Mouse (Mus musculus): ENCODE results near the gene Tmem131l.

Gene Tmem131l

DNA sequence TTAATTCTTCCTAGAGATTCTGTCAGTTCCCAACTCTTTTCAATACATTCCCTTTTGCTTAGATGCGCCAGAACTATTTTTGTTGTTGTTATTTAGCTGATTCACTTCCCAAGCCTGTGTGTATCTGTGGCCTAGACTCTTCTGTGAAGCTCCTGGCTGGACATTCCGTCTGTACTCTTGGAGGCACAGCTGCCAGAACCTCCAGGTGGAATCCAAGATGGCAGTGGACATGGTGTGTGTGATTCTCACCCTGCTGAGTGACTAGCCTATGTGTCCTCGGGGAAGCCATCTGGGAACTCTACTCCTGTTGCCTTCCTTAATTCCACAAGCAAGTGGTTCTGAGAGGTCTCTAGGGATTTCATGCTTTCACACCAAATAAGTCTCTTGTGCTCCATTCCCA is 63.8 kb downstream of the Tmem131l start:
- no peak for DNase-seq

DNA sequence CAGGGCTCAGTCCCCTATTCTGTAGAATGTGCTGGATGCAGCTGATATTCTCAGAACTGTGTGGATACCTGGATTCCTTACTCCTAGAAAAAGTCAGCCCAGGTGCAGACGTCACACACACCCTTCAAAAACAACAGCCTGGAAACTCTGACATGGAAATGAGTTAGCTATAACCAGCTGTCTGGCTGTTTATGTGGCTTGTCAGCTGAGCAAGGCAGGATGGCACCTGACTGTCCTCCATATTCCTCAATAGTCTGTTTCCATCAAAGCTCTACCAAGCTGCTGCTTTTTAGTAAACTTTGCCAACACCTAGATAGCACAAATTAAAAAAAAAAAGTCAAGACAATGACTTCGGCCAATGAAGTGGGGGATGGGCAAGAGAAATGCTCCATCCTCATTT is 66.6 kb downstream of the Tmem131l start:
- DNase-seq, result no peak

DNA sequence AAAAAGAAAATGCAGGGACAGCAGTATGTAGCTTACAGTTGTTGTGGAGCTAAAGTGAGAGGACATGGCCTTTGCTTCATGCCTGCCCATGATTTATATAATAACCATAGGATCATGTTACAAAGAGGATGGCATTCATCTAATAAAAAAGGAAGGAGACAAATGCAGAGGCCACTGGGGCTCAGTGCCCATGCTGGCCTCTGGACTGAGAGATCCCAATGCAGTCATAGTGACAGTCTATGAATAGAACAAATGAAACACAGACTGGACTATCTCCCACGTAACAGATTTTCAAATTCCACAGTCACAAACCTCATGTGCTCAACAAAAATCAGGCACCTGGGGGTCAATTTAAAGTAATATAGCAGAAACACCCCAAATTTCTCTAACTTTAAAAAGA is 69.3 kb downstream of the Tmem131l start:
- no peak for DNase-seq

DNA sequence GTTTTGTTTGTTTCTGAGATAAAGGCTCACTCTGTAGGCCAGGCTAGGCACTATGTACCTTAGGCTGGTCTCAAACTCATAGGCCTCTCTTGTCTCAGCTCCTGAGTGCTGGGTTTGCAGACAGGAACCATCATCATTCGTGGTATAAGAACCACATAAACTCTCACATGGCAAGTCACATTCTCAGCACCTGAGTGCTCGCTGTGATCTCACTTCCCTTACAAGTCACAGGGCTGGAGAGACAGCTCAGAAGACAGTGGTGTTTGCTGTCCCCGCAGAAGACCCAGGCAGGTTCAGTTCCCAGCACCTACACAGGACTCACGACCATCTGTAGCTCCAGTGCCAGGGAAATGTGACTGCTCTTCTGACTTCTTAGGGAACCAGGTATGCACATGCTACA is 70.9 kb downstream of the Tmem131l start:
- no peak for DNase-seq

DNA sequence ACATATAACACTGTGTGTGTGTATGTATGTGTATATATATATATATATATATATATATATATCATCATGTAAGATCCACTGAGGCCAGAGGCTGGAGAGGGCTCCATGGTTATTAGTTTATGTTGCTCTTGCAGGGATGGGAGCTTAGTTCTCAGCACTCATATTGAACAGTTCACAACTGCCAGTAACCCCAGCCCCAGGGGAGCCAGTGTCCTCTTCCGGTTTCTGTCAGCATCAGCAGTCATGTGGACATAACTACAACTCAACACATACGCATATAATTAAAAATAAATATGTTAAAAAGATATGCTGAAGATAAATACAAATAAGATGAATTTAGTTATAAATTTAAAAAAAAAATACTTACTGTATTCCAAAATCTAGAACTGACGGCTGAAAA is 72.2 kb downstream of the Tmem131l start:
- no peak for DNase-seq

DNA sequence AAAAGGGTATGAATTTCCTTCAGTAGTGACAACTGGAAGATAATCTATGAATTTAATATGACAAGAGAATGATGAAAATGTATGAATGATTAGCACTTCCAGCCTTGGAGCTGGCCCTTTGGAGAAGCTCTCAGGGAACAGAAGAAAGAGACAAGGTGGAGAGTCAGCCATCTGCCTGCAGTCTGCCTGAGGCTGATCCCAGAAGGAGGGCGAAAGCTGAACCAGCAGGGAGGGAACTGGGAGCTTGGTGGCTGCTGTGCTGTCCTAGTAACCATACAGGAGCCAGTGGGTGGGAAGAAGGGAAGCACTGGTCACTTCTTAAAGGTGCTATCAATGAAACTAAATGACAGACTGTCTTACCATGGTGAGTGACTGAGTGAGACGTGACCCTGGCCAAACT is 74.6 kb downstream of the Tmem131l start:
- no peak for DNase-seq

DNA sequence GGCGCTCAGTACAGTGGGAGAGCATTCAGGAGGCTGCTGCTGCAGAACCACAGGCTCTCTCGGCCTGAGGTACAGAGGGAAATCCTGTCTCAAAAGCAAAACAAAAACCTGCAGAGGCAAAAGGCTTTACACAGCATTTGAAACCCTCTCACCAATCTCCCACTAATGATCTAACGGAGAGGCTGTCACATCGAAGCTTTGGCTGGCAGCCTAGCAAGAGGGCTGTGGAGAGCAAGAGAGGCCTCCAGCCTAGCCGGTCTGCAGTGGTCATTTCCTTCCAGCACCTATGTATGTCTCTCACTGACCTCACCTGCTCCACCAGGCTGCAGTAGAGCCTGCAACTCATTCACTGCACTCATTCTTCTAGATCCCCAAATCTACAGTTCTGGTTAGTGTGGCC is 76.3 kb downstream of the Tmem131l start:
- no peak for DNase-seq

DNA sequence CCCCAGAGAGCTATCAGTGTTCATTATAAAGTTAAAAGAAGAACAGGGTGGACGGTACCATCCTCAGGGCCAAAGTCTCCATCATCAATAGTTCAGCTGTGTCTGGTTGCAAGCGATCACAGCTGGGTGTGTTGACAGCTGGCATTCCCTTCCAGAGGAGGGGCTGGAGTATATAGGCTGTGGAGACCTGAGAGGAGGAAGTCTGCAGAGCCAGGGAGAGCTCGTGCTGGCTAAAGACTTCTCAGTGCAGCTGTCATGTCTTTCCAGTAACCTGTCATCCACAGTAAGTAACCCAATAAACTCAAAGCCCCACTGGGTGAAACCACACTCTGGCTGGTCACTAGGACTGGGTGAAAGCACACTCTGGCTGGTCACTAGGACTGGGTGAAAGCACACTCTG is 77.4 kb downstream of the Tmem131l start:
- no peak for DNase-seq

DNA sequence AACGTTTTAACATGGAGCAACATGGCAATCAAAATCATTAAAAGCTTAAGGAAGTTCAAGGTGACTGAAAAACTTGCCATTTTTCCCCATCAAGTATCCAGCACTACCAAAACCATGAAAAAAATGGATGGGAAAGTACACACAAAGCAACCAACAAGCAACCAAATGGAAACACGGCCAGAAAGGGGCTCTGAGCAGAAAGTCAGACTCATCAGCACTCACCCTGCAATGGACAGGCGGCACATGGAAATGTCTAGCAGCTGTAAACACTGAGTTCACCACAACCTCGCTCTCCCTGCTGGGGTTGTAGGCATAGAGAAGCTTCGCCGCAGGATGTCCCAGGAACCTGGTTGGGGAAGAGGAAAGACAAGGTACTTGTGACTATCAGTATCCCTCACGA is 77.9 kb downstream of the Tmem131l start:
- DNase-seq, result no peak

DNA sequence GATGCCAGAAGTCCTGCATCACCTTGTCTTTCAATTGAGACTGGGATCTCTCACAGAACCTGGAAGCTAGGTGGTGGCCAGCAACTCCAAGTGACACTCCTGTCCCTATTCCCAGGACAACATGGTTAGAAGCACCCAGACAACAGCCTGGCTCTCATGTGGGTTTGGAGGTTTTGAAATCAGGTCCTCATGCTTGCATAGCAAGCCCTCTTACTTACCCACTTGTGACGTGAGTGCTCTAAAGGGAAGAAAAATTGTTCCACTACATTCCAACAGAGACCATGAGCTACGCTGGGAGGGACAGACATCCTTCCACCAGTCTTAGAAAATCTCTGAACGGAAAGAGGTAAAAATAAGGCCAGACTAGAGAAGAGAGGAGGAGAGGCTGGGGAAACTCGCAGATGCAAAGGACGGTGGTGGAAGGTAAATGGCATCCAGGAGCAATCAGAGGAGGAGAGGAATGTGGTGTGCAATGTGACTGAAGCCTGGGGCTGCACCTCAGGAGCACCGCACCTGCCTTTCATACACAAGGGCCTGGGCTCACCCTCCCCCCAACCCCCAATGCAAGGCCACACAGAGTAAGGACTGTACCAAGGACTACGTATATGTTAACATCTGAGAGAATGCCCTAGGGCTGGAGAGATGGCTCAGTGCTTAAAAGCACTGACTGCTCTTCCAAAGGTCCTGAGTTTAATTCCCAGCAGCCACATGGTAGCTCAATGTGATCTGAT is 80.9 kb downstream of the Tmem131l start:
- no peak for DNase-seq

DNA sequence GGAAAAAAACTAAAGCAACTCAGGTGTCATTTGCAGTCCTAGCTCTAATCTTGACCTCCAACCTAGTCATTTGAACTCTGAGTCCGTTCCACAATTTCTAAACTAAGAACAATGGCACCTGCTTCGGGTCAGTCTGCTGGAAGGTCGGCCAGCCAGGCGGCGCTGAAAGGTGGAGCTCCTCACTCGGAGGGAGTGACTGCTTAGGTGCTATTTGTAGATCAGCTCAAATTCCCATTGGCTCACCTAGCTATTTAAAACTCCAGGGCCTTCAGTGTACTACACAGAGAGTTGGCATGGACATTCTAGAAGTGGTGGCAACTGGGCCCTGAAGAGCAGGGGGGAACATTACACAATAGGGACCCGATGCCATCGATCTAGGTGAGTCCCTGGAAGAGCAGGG is 86.1 kb downstream of the Tmem131l start:
- DNase-seq, result no peak

DNA sequence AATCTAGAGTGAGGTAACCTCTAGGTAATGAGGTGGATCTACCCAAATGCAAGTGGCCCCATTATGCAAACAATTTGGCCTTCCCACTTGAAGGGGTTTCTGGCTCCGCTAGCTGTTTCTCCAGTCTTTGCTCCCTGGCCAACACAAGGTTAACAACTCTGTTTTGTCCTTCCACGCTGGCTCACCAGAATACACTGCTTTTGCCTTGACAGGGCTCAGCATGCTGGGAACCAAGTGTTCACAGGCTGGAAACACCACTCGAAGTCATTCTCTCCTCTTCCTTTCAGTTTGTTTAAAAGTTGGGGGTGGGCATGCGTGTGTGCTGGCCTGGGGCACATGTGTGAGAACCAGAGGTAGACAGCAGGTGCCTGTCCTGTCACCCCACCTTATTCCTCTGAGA is 91.2 kb downstream of the Tmem131l start:
- DNase-seq, result no peak

DNA sequence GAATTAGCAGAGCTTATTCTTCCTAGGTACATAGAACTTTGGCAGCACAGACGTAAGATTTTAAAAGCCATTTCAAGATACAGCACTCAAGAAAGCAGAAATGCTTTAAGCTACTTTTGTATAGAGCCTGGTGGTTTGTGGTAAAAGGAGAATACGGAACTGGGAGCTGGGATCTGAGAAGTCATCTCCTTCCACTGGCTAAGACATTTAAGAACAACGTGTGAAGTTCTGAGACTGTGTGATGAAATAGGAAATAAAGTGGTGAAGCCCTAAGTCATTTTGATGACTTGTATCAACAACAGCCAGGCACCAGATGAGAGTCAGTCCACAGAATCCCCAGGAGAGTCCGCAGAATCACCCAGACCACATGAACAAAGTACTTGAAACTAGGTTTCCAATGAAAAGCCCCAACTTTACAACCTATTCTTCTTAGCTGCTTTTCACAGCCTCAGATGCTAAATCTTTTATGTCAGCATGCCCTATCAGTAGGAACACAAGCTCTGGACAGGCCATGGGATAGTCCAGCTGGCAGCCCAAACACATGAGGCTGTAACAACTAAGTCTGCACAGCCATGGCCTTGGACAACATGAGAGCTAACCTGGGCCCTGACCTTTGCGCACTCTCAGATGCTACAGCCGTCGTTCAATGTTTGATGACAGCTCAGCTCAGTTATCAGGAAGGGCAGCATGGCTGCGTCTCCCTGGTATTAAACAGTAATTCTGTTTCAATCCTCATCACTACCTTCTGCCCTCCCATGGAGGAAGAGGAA is 92.3 kb downstream of the Tmem131l start:
- DNase-seq, result no peak

DNA sequence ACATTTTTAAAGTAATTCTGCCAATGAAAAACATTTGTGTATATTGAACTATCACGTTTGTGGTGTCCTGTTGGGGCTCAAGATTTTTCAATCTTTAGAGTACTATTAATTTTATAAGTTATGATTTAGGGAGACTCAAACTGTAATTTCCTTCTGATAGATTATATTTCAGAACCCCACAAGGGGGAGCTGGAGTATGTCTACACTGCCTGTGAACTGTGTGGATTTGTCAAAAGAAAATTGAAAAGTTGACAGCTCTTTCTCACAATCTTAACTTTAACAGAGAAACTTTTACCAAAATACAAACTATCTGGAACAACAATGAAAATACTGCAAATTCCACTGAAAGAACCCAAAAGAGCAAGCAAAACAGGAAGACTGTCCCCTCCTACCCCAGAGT is 93.1 kb downstream of the Tmem131l start:
- no peak for DNase-seq

DNA sequence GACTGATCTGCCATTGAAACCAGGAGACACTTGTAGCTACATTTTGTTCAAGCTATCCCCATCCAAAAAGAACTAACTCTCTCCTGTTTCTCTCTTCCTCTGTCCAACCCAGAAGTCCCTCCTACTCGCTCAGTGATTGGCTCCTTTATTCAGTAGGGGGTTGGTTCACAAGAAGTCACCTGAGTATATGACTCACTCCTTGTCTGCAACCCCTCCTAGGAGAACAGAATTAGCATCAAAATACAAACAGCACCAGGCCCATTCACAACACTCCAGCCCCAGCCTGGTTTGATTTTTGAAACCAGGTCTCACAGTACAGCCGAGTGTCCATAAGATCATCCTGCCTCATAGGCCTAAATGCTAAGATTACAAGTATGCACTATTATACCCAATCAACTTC is 96.3 kb downstream of the Tmem131l start:
- no peak for DNase-seq

DNA sequence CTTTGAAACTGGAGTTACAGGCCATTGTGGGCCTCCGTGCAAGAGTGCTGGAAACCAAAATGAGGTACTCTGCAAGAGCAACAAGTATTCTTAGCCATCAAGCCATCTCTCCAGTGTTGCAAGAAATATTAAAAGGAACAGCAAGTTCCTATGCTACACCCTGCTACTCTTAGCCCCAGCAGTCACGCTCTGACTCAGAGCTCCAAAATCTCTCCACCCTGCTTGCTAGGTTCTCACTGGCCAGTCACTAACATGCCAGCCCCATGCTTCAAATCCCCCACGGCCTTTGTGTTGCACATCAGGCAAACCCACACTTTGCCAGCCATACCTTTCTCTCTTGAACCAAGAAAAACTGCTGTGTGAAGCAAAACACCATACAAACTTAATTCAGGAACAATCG is 96.8 kb downstream of the Tmem131l start:
- DNase-seq, result no peak

DNA sequence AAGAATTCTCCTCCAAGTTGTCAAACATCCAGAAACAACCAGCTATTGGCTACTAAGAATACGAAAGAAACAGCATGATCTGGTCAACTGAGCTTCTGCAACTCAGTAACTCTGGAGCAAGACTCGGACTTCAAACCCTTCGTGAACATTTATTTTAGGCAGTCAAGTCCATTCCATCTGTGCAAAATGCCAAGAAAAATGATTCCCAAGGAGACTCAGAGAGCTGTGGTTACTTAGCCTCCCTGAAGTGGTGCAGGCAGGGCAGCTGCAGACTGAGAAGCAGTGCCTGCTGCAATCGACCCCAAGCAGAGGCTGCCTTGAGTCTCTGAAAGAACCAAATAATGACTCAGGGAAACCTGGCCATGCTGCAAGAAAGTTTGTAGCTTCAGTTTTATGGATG is 98.1 kb downstream of the Tmem131l start:
- no peak for DNase-seq

DNA sequence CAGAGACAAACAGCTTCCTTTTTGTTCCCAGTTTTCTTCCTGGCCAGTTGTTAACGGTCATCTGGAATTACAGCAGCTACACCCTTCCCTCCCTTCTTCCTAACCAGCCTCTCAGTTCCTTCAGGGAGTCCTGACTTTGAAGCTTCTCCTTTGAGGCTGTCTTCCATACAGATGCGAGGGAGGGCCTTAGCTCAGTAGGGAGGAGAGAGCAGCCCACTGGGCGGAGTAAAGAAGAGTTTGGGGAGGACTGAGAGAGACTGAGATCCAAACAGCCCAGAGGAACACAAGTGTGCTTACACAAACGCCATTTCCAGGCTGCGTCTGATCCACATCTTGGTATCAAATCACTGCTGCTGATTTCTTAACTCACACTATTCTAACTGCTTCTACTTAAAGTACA is 101.1 kb downstream of the Tmem131l start:
- DNase-seq, result no peak

DNA sequence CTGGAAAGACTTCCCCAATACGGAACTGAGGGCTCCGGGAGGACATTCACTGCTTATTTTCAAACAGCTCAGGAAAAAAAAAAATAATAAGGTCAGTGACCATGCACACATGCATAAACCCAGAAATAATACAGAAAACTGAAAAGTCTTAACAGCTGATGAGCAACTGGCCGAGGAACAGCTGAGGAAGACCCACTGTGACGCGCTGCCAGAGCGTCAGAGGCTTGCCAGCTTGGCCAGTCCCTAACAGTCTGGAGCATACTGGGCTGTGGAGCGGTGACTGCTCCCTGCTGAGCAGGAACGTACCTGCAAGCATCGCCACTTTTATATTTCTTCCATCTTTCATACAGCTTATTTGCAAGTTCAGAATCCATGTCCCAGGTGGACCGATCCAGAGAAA is 105.5 kb downstream of the Tmem131l start:
- no peak for DNase-seq

DNA sequence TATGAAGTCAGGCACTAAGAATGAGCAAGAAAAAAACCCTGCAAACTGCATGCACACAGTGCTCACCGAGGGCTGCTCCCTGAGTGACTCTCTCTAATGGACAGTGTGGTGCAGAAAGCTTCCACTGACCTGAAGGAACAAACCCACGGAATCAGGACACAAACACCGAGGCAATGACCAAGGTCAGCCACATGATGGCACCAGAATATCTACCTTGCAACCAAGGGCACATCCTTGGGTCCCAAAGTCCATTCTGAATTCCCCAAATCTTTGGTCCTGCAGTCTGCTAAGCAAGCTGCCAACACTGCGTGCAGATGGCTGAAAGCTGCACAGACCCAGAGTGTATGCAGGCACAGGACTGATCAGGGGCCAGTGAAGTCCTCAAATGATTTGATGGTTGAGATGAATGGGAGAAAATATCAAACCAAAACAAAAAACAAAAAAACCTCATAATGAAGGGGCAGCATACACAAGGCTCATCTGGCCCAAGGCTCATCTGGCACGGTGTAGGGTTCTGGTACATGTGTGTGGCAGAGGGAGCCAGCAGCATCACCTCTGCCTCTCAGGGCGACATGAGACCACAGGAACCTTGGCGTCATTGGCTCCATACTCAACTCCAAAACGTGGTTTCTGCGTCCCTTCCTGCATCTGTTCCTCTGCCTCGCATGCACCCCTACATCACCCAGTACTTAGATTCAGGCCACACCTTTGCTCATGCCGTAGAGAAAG is 124.0 kb downstream of the Tmem131l start:
- peak; percentile 26 for DNase-seq

DNA sequence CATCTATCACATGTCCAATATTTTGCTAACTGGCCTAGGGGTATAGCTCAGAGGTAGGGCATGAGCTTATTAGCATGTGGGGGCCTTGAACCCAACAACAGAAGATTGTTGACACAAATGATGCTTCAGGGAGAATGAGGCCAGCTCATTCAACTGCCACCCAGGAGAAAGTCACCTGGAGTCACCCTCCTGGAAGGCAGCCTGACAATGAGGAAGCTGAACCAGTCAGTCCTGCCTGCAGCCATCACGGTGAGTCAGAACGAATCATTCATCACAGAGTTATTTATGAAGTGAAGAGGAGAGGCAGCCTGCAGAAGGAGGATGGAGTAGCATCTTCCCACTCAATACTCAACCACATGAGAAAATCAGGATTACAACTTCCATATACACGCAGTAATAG is 124.9 kb downstream of the Tmem131l start:
- no peak for DNase-seq

DNA sequence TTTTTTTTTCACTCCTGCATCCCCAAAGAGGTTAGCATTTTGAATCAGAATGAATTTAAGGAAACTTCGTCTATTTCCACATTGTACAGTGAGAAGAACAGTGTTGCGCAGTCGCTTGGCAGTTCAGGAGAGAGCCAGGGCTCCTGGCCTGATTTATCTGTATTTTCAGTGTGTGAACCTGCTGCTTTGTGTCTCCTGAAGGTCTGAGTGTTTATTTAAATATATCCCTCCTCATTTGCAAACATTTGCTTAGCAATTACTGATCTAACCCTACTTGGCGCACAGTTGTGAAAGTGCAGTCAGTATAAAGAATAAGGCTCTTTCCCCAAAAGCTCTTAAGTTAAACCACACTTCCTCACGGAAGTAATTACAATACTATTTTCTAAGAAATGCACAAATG is 129.3 kb downstream of the Tmem131l start:
- DNase-seq, result no peak

DNA sequence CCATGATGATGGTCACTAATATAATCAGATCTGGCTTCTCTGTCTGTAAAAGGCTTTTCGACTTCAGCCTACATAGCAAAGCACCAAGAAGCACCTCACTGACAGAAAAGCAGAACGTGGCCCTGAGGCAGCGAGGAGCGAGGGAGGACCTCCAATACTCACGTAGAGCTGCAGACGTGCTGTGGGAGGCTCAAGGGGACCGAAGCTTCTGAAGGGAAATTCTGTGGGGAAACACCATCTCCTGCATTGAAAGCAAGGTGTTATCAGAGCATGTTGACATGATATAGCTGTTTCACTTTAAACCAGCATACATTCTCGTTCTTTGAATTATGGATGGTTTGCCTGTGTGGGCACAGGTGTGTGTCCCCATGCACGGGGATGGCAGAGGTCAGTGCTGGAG is 133.8 kb downstream of the Tmem131l start:
- no peak for DNase-seq

DNA sequence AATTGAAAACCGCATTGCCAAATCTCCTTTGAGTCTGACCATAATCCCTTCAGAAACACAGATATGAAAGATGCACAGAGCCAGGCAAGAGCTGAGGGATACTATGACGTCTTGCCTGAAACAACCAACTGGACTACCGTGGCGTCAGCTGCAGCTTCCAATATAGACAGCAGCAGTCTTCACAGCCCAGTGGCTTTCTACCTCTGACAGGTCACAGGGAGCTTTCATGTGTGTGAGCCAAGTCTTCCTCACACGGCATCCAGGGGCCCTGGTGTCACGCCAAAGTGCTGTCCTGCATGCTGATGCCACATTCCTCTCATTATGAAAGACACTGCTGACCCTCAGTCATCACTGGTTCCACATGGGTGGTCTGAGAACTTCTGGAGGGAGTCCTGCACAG is 134.8 kb downstream of the Tmem131l start:
- DNase-seq, result no peak
